Mouse (Mus musculus): ENCODE measurements around the gene Sema7a. TPM values are rescaled to one million over a fixed set of nuclear protein-coding genes. Genes with fewer than 3 reads are reported as not detected.

Sema7a gene
- polyA plus RNA-seq, 1 experiment from 2014 or later: 1.3 TPM

GRCm38 (mm10) chr9:57954962-57955744 lies 15.2 kb downstream of the Sema7a start:
- H3K4me1 ChIP-seq (replicated peaks; ENCODE audit: control insufficient read depth, insufficient read depth, low read length): peaks cover 10% of the 10 kb centered on the region
- H3K27ac ChIP-seq (ENCODE audit: low read depth, low read length): no peak overlapping the region
- ATAC-seq (replicated peaks; ENCODE audit: low FRiP score): no peak
- WGBS: 88% methylated on average over 12 of the region's 12 CpGs
- H3K4me2 ChIP-seq (ENCODE audit: low read depth, low read length, severe bottlenecking): no peak overlapping the region
- DNase-seq (ENCODE audit: low spot score): no peak
- no peak overlapping the region for H3K9ac ChIP-seq (ENCODE audit: low read length)
- H3K4me3 ChIP-seq (ENCODE audit: low read depth, low read length): no peak overlapping the region
- H3K27me3 ChIP-seq (ENCODE audit: control insufficient read depth, insufficient read depth, low read length): no peaks in the 10 kb centered on the region
- H3K9me3 ChIP-seq (ENCODE audit: control insufficient read depth, low read length): no peaks in the 10 kb centered on the region
- no peaks in the 10 kb centered on the region for H3K36me3 ChIP-seq (ENCODE audit: control insufficient read depth, insufficient read depth, low read length)

- no peak overlapping the region for H3K4me3 ChIP-seq (ENCODE audit: low read depth, low read length)
- no peak overlapping the region for H3K27ac ChIP-seq (ENCODE audit: low read depth, low read length)
- no peak overlapping the region for H3K9ac ChIP-seq (ENCODE audit: low read length)
- 89% methylated on average over 6 of the region's 6 CpGs for WGBS
- no peaks in the 10 kb centered on the region for H3K9me3 ChIP-seq (ENCODE audit: control insufficient read depth, low read length)
- H3K4me2 ChIP-seq (ENCODE audit: low read depth, low read length, severe bottlenecking): no peak overlapping the region
- H3K4me1 ChIP-seq (replicated peaks; ENCODE audit: control insufficient read depth, insufficient read depth, low read length): peaks cover 4% of the 10 kb centered on the region
- DNase-seq (ENCODE audit: low spot score) (no peak), ATAC-seq (replicated peaks; ENCODE audit: low FRiP score) (no peak)
- no peaks in the 10 kb centered on the region for H3K36me3 ChIP-seq (ENCODE audit: control insufficient read depth, insufficient read depth, low read length)
- no peaks in the 10 kb centered on the region for H3K27me3 ChIP-seq (ENCODE audit: control insufficient read depth, insufficient read depth, low read length)
Observed at GRCm38 (mm10) chr9:57955764-57956163, 15.9 kb downstream of the Sema7a start.

- ATAC-seq (replicated peaks; ENCODE audit: low FRiP score) (no peak), DNase-seq (ENCODE audit: low spot score) (no peak)
- Histone ChIP-seq H3K4me2 (ENCODE audit: low read depth, low read length, severe bottlenecking) (no peak overlapping the region), H3K4me1 (replicated peaks; ENCODE audit: control insufficient read depth, insufficient read depth, low read length) (no peaks in the 10 kb centered on the region; the same call in 1 of the 2 replicates), H3K9ac (ENCODE audit: low read length) (no peak overlapping the region), H3K36me3 (ENCODE audit: control insufficient read depth, insufficient read depth, low read length) (no peaks in the 10 kb centered on the region), H3K27me3 (ENCODE audit: control insufficient read depth, insufficient read depth, low read length) (no peaks in the 10 kb centered on the region), H3K27ac (ENCODE audit: low read depth, low read length) (no peak overlapping the region), H3K9me3 (ENCODE audit: control insufficient read depth, low read length) (no peaks in the 10 kb centered on the region), H3K4me3 (ENCODE audit: low read depth, low read length) (no peak overlapping the region)
- 83% methylated on average over 9 of the region's 9 CpGs for WGBS
Observed at GRCm38 (mm10) chr9:57956196-57956837, 16.4 kb downstream of the Sema7a start.

- no peak for DNase-seq (ENCODE audit: low spot score)
- no peak overlapping the region for H3K27ac ChIP-seq (ENCODE audit: low read depth, low read length)
- no peak overlapping the region for H3K4me3 ChIP-seq (ENCODE audit: low read depth, low read length)
- no peak overlapping the region for H3K4me2 ChIP-seq (ENCODE audit: low read depth, low read length, severe bottlenecking)
- no peaks in the 10 kb centered on the region for H3K9me3 ChIP-seq (ENCODE audit: control insufficient read depth, low read length)
- no peaks in the 10 kb centered on the region for H3K4me1 ChIP-seq (replicated peaks; ENCODE audit: control insufficient read depth, insufficient read depth, low read length)
- H3K9ac ChIP-seq (ENCODE audit: low read length): no peak overlapping the region
- no peak for ATAC-seq (replicated peaks; ENCODE audit: low FRiP score)
- 82% methylated on average over 5 of the region's 5 CpGs for whole genome bisulfite sequencing
- H3K36me3 ChIP-seq (ENCODE audit: control insufficient read depth, insufficient read depth, low read length): no peaks in the 10 kb centered on the region
- no peaks in the 10 kb centered on the region for H3K27me3 ChIP-seq (ENCODE audit: control insufficient read depth, insufficient read depth, low read length)
Observed at GRCm38 (mm10) chr9:57956838-57957236, 16.9 kb downstream of the Sema7a start.

- H3K27me3 ChIP-seq (ENCODE audit: control insufficient read depth, insufficient read depth, low read length): no peaks in the 10 kb centered on the region
- ATAC-seq (replicated peaks; ENCODE audit: low FRiP score) (no peak), DNase-seq (ENCODE audit: low spot score) (no peak)
- H3K27ac ChIP-seq (ENCODE audit: low read depth, low read length): no peak overlapping the region
- no peaks in the 10 kb centered on the region for H3K36me3 ChIP-seq (ENCODE audit: control insufficient read depth, insufficient read depth, low read length)
- H3K4me1 ChIP-seq (replicated peaks; ENCODE audit: control insufficient read depth, insufficient read depth, low read length): no peaks in the 10 kb centered on the region
- H3K9me3 ChIP-seq (ENCODE audit: control insufficient read depth, low read length): no peaks in the 10 kb centered on the region
- H3K4me3 ChIP-seq (ENCODE audit: low read depth, low read length): no peak overlapping the region
- WGBS: 88% methylated on average over 1 of the region's 1 CpGs
- no peak overlapping the region for H3K9ac ChIP-seq (ENCODE audit: low read length)
- H3K4me2 ChIP-seq (ENCODE audit: low read depth, low read length, severe bottlenecking): no peak overlapping the region
Observed at GRCm38 (mm10) chr9:57958615-57959014, 18.7 kb downstream of the Sema7a start.

- no peaks in the 10 kb centered on the region for H3K36me3 ChIP-seq (ENCODE audit: control insufficient read depth, insufficient read depth, low read length)
- no peaks in the 10 kb centered on the region for H3K27me3 ChIP-seq (ENCODE audit: control insufficient read depth, insufficient read depth, low read length)
- no peak for ATAC-seq (replicated peaks; ENCODE audit: low FRiP score)
- no peak overlapping the region for H3K27ac ChIP-seq (ENCODE audit: low read depth, low read length)
- no peak overlapping the region for H3K4me2 ChIP-seq (ENCODE audit: low read depth, low read length, severe bottlenecking)
- H3K9ac ChIP-seq (ENCODE audit: low read length): no peak overlapping the region
- H3K4me3 ChIP-seq (ENCODE audit: low read depth, low read length): no peak overlapping the region
- 82% methylated on average over 10 of the region's 10 CpGs for WGBS
- no peaks in the 10 kb centered on the region for H3K9me3 ChIP-seq (ENCODE audit: control insufficient read depth, low read length)
- no peak for DNase-seq (ENCODE audit: low spot score)
- no peaks in the 10 kb centered on the region for H3K4me1 ChIP-seq (replicated peaks; ENCODE audit: control insufficient read depth, insufficient read depth, low read length)
Observed at GRCm38 (mm10) chr9:57959399-57959798, 19.5 kb downstream of the Sema7a start.

GRCm38 (mm10) chr9:57959886-57960866 lies 20.3 kb downstream of the Sema7a start:
- Histone ChIP-seq H3K4me1 (replicated peaks; ENCODE audit: control insufficient read depth, insufficient read depth, low read length) (no peaks in the 10 kb centered on the region), H3K27me3 (ENCODE audit: control insufficient read depth, insufficient read depth, low read length) (no peaks in the 10 kb centered on the region), H3K36me3 (ENCODE audit: control insufficient read depth, insufficient read depth, low read length) (no peaks in the 10 kb centered on the region), H3K4me3 (ENCODE audit: low read depth, low read length) (no peak overlapping the region), H3K9me3 (ENCODE audit: control insufficient read depth, low read length) (no peaks in the 10 kb centered on the region), H3K27ac (ENCODE audit: low read depth, low read length) (no peak overlapping the region), H3K4me2 (ENCODE audit: low read depth, low read length, severe bottlenecking) (no peak overlapping the region), H3K9ac (ENCODE audit: low read length) (no peak overlapping the region)
- ATAC-seq (replicated peaks; ENCODE audit: low FRiP score): no peak
- 92% methylated on average over 17 of the region's 17 CpGs for WGBS
- DNase-seq (ENCODE audit: low spot score): no peak

- H3K9me3 ChIP-seq (ENCODE audit: control insufficient read depth, low read length): no peaks in the 10 kb centered on the region
- H3K4me3 ChIP-seq (ENCODE audit: low read depth, low read length): no peak overlapping the region
- 87% methylated on average over 15 of the region's 15 CpGs for WGBS
- no peak overlapping the region for H3K27ac ChIP-seq (ENCODE audit: low read depth, low read length)
- no peak overlapping the region for H3K4me2 ChIP-seq (ENCODE audit: low read depth, low read length, severe bottlenecking)
- H3K9ac ChIP-seq (ENCODE audit: low read length): no peak overlapping the region
- DNase-seq (ENCODE audit: low spot score) (no peak), ATAC-seq (replicated peaks; ENCODE audit: low FRiP score) (no peak)
- H3K4me1 ChIP-seq (replicated peaks; ENCODE audit: control insufficient read depth, insufficient read depth, low read length): no peaks in the 10 kb centered on the region
- H3K27me3 ChIP-seq (ENCODE audit: control insufficient read depth, insufficient read depth, low read length): no peaks in the 10 kb centered on the region
- H3K36me3 ChIP-seq (ENCODE audit: control insufficient read depth, insufficient read depth, low read length): no peaks in the 10 kb centered on the region
Observed at GRCm38 (mm10) chr9:57961226-57961625, 21.3 kb downstream of the Sema7a start.
